Mouse (Mus musculus): ENCODE data around the gene 1700022I11Rik. TPM values are rescaled to one million over a fixed set of nuclear protein-coding genes. Genes with fewer than 3 reads are reported as not detected.

The 1700022I11Rik gene
- polyA plus RNA-seq, 1 experiment from 2014 or later: 0.30 TPM

- no peak overlapping the region for H3K9ac ChIP-seq (replicated peaks; ENCODE audit: low read depth)
- H3K4me3 ChIP-seq (ENCODE audit: low read depth, low read length): no peak overlapping the region
- TF ChIP-seq CTCF (IDR thresholded peaks at IDR 0.05) (no peak), EP300 (IDR thresholded peaks at IDR 0.05) (no peak)
- ATAC-seq (no peak), DNase-seq (ENCODE audit: low spot score) (no peak)
- no peaks in the 10 kb centered on the region for H3K9me3 ChIP-seq (ENCODE audit: low read length)
- H3K27me3 ChIP-seq (replicated peaks; ENCODE audit: insufficient read depth, low read length): no peaks in the 10 kb centered on the region
- H3K4me1 ChIP-seq (ENCODE audit: insufficient read depth, low read depth, low read length): no peaks in the 10 kb centered on the region
- no peak overlapping the region for H3K27ac ChIP-seq (ENCODE audit: low read length)
- peaks cover 26% of the 10 kb centered on the region for H3K36me3 ChIP-seq (ENCODE audit: insufficient read depth, low read length)
- H3K4me2 ChIP-seq (replicated peaks; ENCODE audit: low read depth, low read length): no peak overlapping the region
- WGBS: 100% methylated on average over 1 of the region's 1 CpGs
Observed at GRCm38 (mm10) chr4:43032501-43032900, 63.1 kb downstream of the 1700022I11Rik start.

Other genes starting within 250 kb of the 1700022I11Rik start
- gene 4930578G10Rik, start 234.1 kb upstream of the 1700022I11Rik start, polyA plus RNA-seq (2015; fragmentation: Nextera tagmentation; extraction: Ambion mirVana): not detected in 2 replicates
- gene Ccl19, start 213.0 kb upstream of the 1700022I11Rik start, polyA plus RNA-seq (2015; fragmentation: Nextera tagmentation; extraction: Ambion mirVana): not detected in 2 replicates
- 138 and 188 TPM in 2 replicates for gene Ccl21a, start 195.6 kb upstream of the 1700022I11Rik start, polyA plus RNA-seq (2015; fragmentation: Nextera tagmentation; extraction: Ambion mirVana)
- not detected in 2 replicates for gene Fam205a1, start 115.7 kb upstream of the 1700022I11Rik start, polyA plus RNA-seq (2015; fragmentation: Nextera tagmentation; extraction: Ambion mirVana)
- 0.08 TPM in 1 of 2 replicates, not detected in the other for gene Gm12394, start 112.8 kb upstream of the 1700022I11Rik start, polyA plus RNA-seq (2015; fragmentation: Nextera tagmentation; extraction: Ambion mirVana)
- not detected in 2 replicates for gene Fam205c, start 95.4 kb upstream of the 1700022I11Rik start, polyA plus RNA-seq (2015; fragmentation: Nextera tagmentation; extraction: Ambion mirVana)
- gene Phf24, start 52.9 kb upstream of the 1700022I11Rik start, polyA plus RNA-seq (2015; fragmentation: Nextera tagmentation; extraction: Ambion mirVana): 0.29 and 0.31 TPM in 2 replicates
- gene Dnajb5, start 19.8 kb upstream of the 1700022I11Rik start, polyA plus RNA-seq (2015; fragmentation: Nextera tagmentation; extraction: Ambion mirVana): 5.7 and 6.2 TPM in 2 replicates
- gene Vcp, start 30.9 kb downstream of the 1700022I11Rik start, polyA plus RNA-seq (2015; fragmentation: Nextera tagmentation; extraction: Ambion mirVana): 242 and 262 TPM in 2 replicates
- 6.4 and 7.9 TPM in 2 replicates for gene Fancg, start 40.9 kb downstream of the 1700022I11Rik start, polyA plus RNA-seq (2015; fragmentation: Nextera tagmentation; extraction: Ambion mirVana)
- 9.5 and 9.8 TPM in 2 replicates for gene Pigo, start 56.2 kb downstream of the 1700022I11Rik start, polyA plus RNA-seq (2015; fragmentation: Nextera tagmentation; extraction: Ambion mirVana)
- gene Stoml2, start 62.1 kb downstream of the 1700022I11Rik start, polyA plus RNA-seq (2015; fragmentation: Nextera tagmentation; extraction: Ambion mirVana): 123 and 140 TPM in 2 replicates
- 10.7 and 10.9 TPM in 2 replicates for gene Fam214b, start 76.6 kb downstream of the 1700022I11Rik start, polyA plus RNA-seq (2015; fragmentation: Nextera tagmentation; extraction: Ambion mirVana)
- 3.0 and 4.9 TPM in 2 replicates for gene Unc13b, start 89.3 kb downstream of the 1700022I11Rik start, polyA plus RNA-seq (2015; fragmentation: Nextera tagmentation; extraction: Ambion mirVana)

Data from lung, postnatal 0 days (tissue).